Mouse (Mus musculus) left cerebral cortex, adult 2 months (tissue): ENCODE results near the gene Slc43a1. TPM values are rescaled to one million over a fixed set of nuclear protein-coding genes. Genes with fewer than 3 reads are reported as not detected.

ENCODE experiments used
- DNase-seq, 2 experiments: peaks; one replicate each; pipeline ENCODE4 v3.0.0; 2021 to 2022; ENCODE audit warnings: low spot score in 2 of 2, mixed read lengths in 1 of 2; ENCODE audit errors: extremely low spot score in 1 of 2
- H3K27ac ChIP-seq: fragments of 200-600 bp; 2 replicates; pipeline ENCODE4 v1.8.1; 2022
- H3K4me3 ChIP-seq: fragments of 200-600 bp; 2 replicates; pipeline ENCODE4 v1.8.1; 2022
- CTCF ChIP-seq: fragments of 200-600 bp; IDR thresholded peaks from 2 replicates; pipeline ENCODE4 v1.8.1; 2022; ENCODE audit warnings: antibody characterized with exemption, mild to moderate bottlenecking, moderate library complexity
- intact Hi-C: fragments of 180-260 bp; cut with DNase I; formaldehyde crosslinking; loops from one replicate; pipeline ENCODE4 v1.15.1; 2025
- total RNA-seq, 2 experiments: library from RNA; stranded (reverse); gene quantifications; 2 replicates each; pipeline ENCODE4 v1.2.3; 2021

Slc43a1 gene
- total RNA-seq, 2 experiments from 2014 or later: 0.27 to 0.30 TPM

DNA sequence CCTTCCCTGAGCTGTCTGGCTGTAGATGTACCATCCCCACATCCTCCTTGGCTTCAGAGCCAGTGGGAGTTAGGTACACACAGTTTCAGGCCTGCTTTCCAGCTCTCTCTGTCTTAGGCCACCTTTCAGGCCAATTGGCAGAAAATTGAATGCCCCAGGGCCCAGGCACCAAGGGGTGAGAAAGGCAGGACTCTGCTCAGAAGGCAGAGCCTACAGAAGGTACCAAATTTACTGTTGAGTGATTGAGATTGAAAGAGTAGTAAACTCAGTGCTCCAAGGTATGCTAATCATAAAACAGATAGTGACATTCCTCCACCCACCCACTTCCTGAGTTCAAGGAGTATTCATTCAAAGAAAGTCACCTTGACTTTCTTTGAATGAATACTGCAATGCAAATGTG is 29.3 kb upstream of the Slc43a1 start:
- intact Hi-C loops: no loop called here
- DNase-seq: no peak
- TF ChIP-seq CTCF: no peak
- Histone ChIP-seq H3K4me3 (no peak overlapping the region), H3K27ac (no peak overlapping the region)

DNA sequence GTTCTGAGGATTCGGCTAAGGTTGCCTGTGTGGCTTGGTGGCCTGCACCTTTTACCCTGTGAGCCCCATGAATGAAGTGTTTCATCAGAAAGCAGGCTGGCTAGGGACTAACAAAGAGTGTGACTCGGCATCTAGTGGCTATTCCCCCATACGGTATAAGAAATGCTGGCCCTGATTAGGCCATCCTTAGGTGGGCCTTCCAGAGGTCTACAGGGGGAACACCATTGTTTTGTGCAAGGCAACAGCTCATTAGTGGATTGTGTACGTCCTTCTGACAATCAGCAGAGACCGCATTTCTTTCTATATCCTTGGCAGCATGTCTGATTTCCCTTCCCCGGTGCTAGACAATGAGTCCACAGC is 28.1 kb upstream of the Slc43a1 start:
- peak overlapping the region; percentile 41 for H3K4me3 ChIP-seq
- H3K27ac ChIP-seq: no peak overlapping the region
- intact Hi-C loops: no loop called here
- no peak for TF ChIP-seq CTCF
- DNase-seq: no peak

DNA sequence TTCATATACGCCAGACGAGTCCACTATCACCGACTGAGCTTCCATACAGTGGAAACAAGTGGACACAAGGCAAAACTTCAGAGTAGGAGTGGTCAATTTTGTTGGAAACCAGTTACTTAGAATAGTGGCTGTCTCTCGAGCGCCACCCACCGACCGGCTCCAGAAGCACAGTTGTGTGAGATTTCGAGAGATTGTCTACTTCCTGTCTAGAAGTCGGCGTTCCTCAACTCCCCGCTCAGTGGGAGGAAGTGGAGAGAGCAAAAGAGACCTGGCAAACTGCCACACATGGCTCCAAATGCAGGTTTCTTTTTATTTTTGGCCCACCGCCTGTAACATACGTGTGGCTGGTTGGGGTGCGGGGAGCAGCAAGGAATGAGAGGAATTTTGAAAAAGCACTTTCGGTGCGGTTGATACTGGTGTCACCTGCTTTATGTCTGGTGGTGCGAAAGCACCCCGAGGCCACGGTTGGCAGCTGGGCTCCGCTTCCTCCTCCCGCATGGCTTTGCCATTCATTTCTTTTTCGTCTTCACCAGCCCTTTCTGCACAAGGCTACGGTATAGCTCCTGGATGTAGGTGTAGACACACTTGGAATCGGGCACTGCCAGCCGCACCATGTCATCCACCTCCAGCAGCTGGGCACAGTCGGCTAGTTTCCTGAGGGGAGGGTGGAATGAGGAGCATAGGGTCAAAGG is 27.6 kb upstream of the Slc43a1 start:
- peak; percentile 89 for TF ChIP-seq CTCF
- intact Hi-C loops: no loop called here
- DNase-seq: peak; percentile 84 to 86
- H3K4me3 ChIP-seq: peak overlapping the region; percentile 41
- no peak overlapping the region for H3K27ac ChIP-seq

DNA sequence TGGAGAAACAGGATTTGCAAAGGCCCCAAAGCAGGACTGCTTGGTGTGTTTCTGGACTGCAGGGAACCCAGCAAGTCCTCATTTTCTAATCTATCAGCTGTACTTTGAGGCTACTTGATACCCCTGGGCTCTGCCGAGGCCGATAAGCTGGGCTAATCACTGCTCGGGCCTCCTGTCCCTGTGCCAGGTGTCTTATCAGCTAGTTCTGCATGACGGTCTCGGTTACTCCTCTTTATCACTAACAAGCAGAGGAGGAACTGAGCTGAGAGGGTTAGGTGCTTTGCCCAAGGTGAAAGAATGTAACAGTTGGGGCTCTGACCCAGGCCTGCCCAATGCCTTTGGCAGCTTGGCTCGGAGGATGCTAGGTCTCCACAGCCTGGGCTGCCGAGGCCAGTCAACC is 26.8 kb upstream of the Slc43a1 start:
- no peak for DNase-seq
- H3K27ac ChIP-seq: no peak overlapping the region
- intact Hi-C loops: no loop called here
- H3K4me3 ChIP-seq: no peak overlapping the region
- no peak for TF ChIP-seq CTCF

DNA sequence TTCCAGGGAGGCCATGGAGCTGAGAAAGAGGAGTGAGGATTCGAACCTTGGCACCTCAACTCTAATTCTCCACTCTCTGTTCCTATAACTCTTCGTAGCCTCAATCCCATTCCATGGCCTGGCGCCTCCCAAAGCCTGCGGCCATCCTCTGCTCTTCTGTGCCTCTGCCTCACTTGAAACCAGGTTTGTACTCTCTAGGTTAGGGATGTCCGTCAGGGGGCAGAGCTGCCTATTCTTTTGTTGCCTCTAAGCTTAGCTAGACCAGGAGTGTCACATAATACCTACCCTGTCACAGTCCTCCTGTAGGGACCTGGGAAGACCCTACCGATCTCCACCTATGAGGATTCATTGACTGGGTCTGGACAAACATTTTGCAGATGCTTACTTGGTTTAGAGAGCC is 26.0 kb upstream of the Slc43a1 start:
- TF ChIP-seq CTCF: no peak
- intact Hi-C loops: no loop called here

DNA sequence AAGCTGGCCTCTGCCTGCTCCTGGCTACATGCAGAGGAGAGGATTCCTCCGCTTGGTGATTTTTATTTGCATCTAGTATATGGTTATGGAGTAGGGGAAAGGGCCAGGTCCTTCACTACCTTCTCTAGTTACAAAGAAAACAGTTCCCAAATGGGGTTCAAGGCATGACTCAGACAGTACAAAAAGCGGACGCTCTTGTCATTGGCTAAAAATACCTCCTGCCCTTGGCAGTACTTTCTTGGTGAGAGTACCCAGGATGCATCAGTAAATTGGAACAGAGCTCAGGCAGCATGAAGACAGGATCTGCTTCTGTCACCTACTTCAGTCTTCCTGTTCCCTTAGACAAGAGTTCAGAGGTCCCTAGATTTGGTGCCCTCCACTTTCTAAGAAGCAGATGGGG is 18.8 kb upstream of the Slc43a1 start:
- Histone ChIP-seq H3K27ac (0 out of 2 replicates have a peak overlapping the region, but pooled peaks have one; percentile 36), H3K4me3 (no peak overlapping the region)
- TF ChIP-seq CTCF: no peak
- intact Hi-C loops: no loop called here
- peak in 1 of 2 experiments; percentile 36 for DNase-seq

More for the DNA sequence above, 26.0 kb upstream of the Slc43a1 start:
- H3K27ac ChIP-seq: no peak overlapping the region
- H3K4me3 ChIP-seq: no peak overlapping the region
- no peak for DNase-seq

DNA sequence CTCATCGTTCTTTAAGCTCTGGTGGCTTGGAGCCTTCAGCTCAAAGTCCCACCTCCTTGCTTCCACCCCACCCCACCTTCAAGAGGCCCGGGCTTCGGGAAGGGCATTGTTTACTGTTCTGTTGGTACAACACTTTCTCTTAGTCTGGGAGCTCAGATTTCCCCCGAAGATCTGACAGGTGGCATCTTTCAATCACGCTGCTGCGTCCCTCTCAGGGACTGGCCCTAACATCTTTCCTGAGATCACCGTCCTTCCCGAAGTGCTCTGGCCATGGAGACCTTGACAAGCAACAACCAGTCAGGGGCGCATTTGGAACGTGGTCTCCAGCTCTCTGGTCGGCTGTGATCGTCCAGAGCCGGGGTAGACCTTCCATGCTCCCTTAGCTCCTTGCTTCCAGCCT is 16.1 kb upstream of the Slc43a1 start, which contains the start of gene Smtnl1:
Gene Smtnl1, minus strand, starts transcription at position 101 of the 400 bp plus-strand sequence.
- H3K4me3 ChIP-seq: no peak within 1 kb of the TSS
- intact Hi-C loops: no loop called here
- H3K27ac ChIP-seq: no peak within 1 kb of the TSS
- no peak for TF ChIP-seq CTCF
- DNase-seq: no peak

DNA sequence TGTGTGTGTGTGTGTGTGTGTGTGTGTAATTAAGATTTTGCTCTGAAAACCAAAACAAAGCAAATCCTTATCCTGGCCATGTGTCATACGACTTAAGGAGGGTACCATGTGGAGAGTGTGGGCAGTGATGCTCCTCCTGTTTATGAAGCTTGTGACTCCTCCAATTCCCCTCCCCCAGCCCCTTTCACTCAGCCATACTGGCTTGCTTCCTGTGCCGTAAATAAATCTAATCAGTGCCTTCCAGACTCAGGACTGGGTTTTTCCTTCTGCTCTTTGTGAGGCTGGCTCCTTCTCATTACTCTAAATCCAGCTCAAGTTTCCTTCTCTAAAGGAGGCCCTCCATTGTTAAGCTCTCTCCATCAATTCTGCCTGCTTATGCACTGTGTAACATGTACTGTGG is 15.4 kb upstream of the Slc43a1 start:
- no peak for DNase-seq
- no peak overlapping the region for H3K4me3 ChIP-seq
- no peak for TF ChIP-seq CTCF
- no peak overlapping the region for H3K27ac ChIP-seq
- intact Hi-C loops: no loop called here

DNA sequence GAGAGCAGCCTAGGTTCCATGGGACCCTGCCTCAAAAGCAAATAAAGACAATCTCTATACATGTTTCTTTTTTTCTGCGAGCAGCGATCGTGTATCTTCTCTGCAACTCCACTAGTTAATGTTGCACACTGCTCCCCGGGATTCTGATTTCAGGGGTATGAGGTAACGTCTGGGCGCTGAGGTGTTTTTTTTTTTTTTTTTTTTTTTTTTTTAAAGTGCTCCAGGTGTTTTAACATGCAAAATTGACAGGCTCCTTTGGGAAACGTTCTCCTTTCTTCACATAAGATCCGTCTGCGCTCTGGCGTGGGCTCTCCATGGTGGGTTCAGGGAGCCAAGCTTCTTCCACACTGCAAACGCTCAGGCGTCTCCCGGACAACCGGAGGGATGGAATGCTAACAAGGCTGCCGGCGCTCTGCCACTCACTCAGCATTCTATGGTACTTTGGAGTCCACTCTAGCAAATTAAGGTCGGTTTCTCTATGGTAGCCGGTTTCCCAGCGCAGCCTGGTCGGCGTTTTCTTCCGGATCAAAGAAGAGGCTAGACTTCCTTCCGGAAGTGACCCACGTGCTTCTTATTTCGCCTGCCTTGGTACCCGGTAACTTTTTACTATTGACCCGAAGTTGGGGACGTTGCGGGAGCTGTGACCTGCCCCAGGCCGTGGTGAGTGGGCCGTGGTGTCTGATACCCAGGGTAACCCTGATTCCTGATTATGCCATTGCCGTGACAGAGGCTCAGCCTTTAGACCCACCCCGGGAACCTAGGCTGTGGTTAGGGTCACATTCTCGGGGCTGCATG is 12.0 kb upstream of the Slc43a1 start, which contains the start of gene Timm10:
Gene Timm10, plus strand, starts transcription at position 510 of the 795 bp plus-strand sequence.
- H3K27ac ChIP-seq: peak within 1 kb of the TSS; percentile 66
- TF ChIP-seq CTCF: no peak
- DNase-seq: peak; percentile 82 to 87
- intact Hi-C loops: no loop called here
- H3K4me3 ChIP-seq: peak within 1 kb of the TSS; percentile 62

DNA sequence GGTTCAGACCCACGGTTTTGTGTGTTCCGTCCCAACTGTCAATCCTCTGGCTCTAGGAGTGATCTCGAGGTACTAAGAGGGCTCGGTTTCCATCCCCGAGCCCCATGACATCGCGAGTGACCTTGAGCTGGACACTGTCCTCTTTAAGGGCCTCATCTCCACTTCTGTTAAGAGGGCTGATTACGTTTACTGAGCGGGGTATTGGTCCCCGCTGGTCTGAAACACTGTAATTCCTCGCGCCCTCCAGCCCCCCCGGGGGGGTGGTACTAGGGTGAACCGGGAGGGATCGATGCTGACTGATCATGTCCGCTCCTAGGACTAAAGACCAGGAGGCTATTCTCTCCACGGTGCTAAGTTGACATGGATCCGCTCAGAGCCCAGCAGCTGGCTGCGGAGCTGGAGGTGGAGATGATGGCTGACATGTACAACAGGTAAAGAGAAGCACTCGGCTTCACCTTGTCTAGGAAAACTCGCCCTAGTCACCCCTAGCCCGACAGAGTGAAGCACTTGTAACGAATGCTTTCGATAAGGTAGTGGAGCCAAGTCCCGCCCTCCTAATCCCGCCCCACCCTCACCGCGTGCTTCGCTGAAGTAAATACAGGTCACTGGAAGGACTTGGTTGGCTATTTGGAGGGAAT is 11.2 kb upstream of the Slc43a1 start:
- intact Hi-C loops: no loop called here
- H3K4me3 ChIP-seq: peak overlapping the region; percentile 62
- no peak for DNase-seq
- TF ChIP-seq CTCF: no peak
- H3K27ac ChIP-seq: peak overlapping the region; percentile 66

DNA sequence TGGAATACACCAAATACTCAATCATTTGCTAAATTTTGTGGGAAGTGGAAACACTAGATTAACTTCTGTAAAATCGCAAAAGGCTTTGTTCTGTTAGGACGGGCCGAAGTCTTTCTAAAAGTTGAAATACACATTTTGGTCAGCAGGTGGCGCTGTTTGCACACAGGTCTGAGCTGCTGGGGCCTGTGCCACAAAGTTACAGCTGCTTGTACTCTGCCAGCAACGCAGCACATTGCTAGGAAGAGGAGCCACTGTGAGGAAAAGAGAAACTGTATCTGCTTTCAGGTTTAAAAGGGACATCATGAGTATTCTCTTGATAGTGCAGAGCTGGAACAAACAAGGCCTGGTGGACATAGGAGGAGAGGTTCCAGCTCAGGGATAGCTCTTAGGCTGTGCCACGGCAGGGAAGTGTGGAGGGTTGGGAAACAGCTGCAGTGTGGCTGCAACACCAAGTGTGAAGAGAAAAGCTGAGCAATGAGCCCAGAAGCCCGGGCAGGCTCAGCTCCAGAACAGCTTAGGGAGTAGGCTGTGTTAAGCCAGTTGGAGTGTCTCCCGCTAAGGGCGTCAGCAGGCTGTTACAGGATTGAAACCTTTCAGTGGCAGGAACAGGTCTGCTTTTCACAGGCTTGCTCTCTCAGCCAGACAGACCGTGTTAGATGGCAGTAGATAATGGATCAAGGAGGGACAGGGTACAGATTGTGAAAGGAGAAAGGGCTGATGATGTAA is 6.8 kb upstream of the Slc43a1 start:
- intact Hi-C loops: loop anchor here (1.0 to 10.0 kb wide), 6 partner anchors 23 to 373 kb away; partner anchors contain the start of genes P2rx3 and Ssrp1
- no peak overlapping the region for H3K4me3 ChIP-seq
- peak overlapping the region; percentile 68 for H3K27ac ChIP-seq
- TF ChIP-seq CTCF: peak; percentile 94
- DNase-seq: peak; percentile 82 to 86
